Mouse (Mus musculus): ENCODE measurements at regions not wholly inside any gene's neighbourhood (a gene's known extent, or its start where the extent isn't known, plus 50 kb on each side); places are given as distances from the start of the nearest gene placed in this dataset.

- H3K4me2 ChIP-seq, result no peak overlapping the region
- no peak; the same call in 1 of the 2 replicates for ATAC-seq (ENCODE audit: low FRiP score)
- no peak overlapping the region for H3K4me3 ChIP-seq (replicated peaks)
- WGBS, result 4% methylated on average over 7 of the region's 7 CpGs
- no peaks in the 10 kb centered on the region for H3K36me3 ChIP-seq
- no peak overlapping the region for H3K27ac ChIP-seq (replicated peaks)
- no peaks in the 10 kb centered on the region for H3K9me3 ChIP-seq (replicated peaks)
- H3K4me1 ChIP-seq, result no peaks in the 10 kb centered on the region
- H3K27me3 ChIP-seq (replicated peaks), result peaks cover 28% of the 10 kb centered on the region
- no peak overlapping the region for H3K9ac ChIP-seq (replicated peaks)
Measured at GRCm38 (mm10) chr1:77978696-77979095, 218.2 kb downstream of the Pax3 start.

GRCm38 (mm10) chr1:77975941-77976340 is 221.0 kb downstream of the Pax3 start:
- H3K27ac ChIP-seq (replicated peaks), result no peak overlapping the region
- ATAC-seq (ENCODE audit: low FRiP score), result no peak

GRCm38 (mm10) chr1:77972301-77972717 is 224.6 kb downstream of the Pax3 start:
- Histone ChIP-seq H3K27me3 (replicated peaks) (peaks cover 14% of the 10 kb centered on the region), H3K36me3 (no peaks in the 10 kb centered on the region), H3K27ac (replicated peaks) (no peak overlapping the region), H3K9me3 (replicated peaks) (no peaks in the 10 kb centered on the region), H3K4me2 (peak overlapping the region; percentile 41), H3K4me1 (peaks cover 4% of the 10 kb centered on the region), H3K4me3 (replicated peaks) (0 out of 2 replicates have a peak overlapping the region, but pooled peaks have one; percentile 4), H3K9ac (replicated peaks) (no peak overlapping the region)
- 0 out of 2 replicates have a peak, but pooled peaks have one; percentile 21 for ATAC-seq (ENCODE audit: low FRiP score)
- WGBS, result 4% methylated on average over 9 of the region's 9 CpGs

More at GRCm38 (mm10) chr1:77975941-77976340, 221.0 kb downstream of the Pax3 start:
- 94% methylated on average over 18 of the region's 18 CpGs for whole genome bisulfite sequencing
- no peak overlapping the region for H3K4me3 ChIP-seq (replicated peaks)
- no peak overlapping the region for H3K4me2 ChIP-seq
- H3K4me1 ChIP-seq, result peaks cover 4% of the 10 kb centered on the region
- no peak overlapping the region for H3K9ac ChIP-seq (replicated peaks)
- no peaks in the 10 kb centered on the region for H3K9me3 ChIP-seq (replicated peaks)
- H3K27me3 ChIP-seq (replicated peaks), result peaks cover 28% of the 10 kb centered on the region
- H3K36me3 ChIP-seq, result no peaks in the 10 kb centered on the region

GRCm38 (mm10) chr1:77964656-77965335 is 232.1 kb downstream of the Pax3 start:
- Histone ChIP-seq H3K9ac (replicated peaks) (no peak overlapping the region), H3K4me3 (replicated peaks) (no peak overlapping the region), H3K36me3 (no peaks in the 10 kb centered on the region), H3K9me3 (replicated peaks) (no peaks in the 10 kb centered on the region), H3K4me1 (no peaks in the 10 kb centered on the region), H3K27me3 (replicated peaks) (no peaks in the 10 kb centered on the region), H3K27ac (replicated peaks) (no peak overlapping the region), H3K4me2 (no peak overlapping the region)
- ATAC-seq (ENCODE audit: low FRiP score), result no peak
- WGBS, result 53% methylated on average over 3 of the region's 3 CpGs

GRCm38 (mm10) chr1:77959309-77959708 is 237.6 kb downstream of the Pax3 start:
- 77% methylated on average over 1 of the region's 1 CpGs for whole genome bisulfite sequencing
- Histone ChIP-seq H3K27me3 (replicated peaks) (no peaks in the 10 kb centered on the region), H3K9ac (replicated peaks) (no peak overlapping the region), H3K36me3 (no peaks in the 10 kb centered on the region), H3K4me1 (no peaks in the 10 kb centered on the region), H3K27ac (replicated peaks) (no peak overlapping the region), H3K9me3 (replicated peaks) (no peaks in the 10 kb centered on the region), H3K4me2 (no peak overlapping the region), H3K4me3 (replicated peaks) (no peak overlapping the region)
- no peak for ATAC-seq (ENCODE audit: low FRiP score)

GRCm38 (mm10) chr1:77957156-77957767 is 239.7 kb downstream of the Pax3 start:
- Histone ChIP-seq H3K27ac (replicated peaks) (no peak overlapping the region), H3K36me3 (no peaks in the 10 kb centered on the region), H3K4me2 (no peak overlapping the region), H3K9me3 (replicated peaks) (no peaks in the 10 kb centered on the region), H3K4me1 (no peaks in the 10 kb centered on the region), H3K9ac (replicated peaks) (no peak overlapping the region), H3K4me3 (replicated peaks) (no peak overlapping the region), H3K27me3 (replicated peaks) (no peaks in the 10 kb centered on the region)
- WGBS, result 77% methylated on average over 8 of the region's 8 CpGs
- ATAC-seq (ENCODE audit: low FRiP score), result no peak

- Histone ChIP-seq H3K4me1 (no peaks in the 10 kb centered on the region), H3K4me3 (replicated peaks) (no peak overlapping the region), H3K4me2 (no peak overlapping the region), H3K9me3 (replicated peaks) (no peaks in the 10 kb centered on the region), H3K36me3 (no peaks in the 10 kb centered on the region), H3K27me3 (replicated peaks) (no peaks in the 10 kb centered on the region; the same call in 1 of the 2 replicates), H3K9ac (replicated peaks) (no peak overlapping the region), H3K27ac (replicated peaks) (no peak overlapping the region)
- ATAC-seq (ENCODE audit: low FRiP score), result no peak
- WGBS, result 83% methylated on average over 2 of the region's 2 CpGs
Measured at GRCm38 (mm10) chr1:77947894-77948293, 249.0 kb downstream of the Pax3 start.

GRCm38 (mm10) chr1:77944327-77944645 is 252.6 kb downstream of the Pax3 start:
- H3K4me3 ChIP-seq (replicated peaks), result no peak overlapping the region
- no peaks in the 10 kb centered on the region for H3K4me1 ChIP-seq
- no peaks in the 10 kb centered on the region; the same call in 1 of the 2 replicates for H3K27me3 ChIP-seq (replicated peaks)
- 81% methylated on average over 2 of the region's 2 CpGs for WGBS
- no peaks in the 10 kb centered on the region for H3K9me3 ChIP-seq (replicated peaks)
- H3K36me3 ChIP-seq, result no peaks in the 10 kb centered on the region
- no peak overlapping the region for H3K9ac ChIP-seq (replicated peaks)
- no peak overlapping the region for H3K27ac ChIP-seq (replicated peaks)
- no peak overlapping the region for H3K4me2 ChIP-seq
- no peak for ATAC-seq (ENCODE audit: low FRiP score)

- Histone ChIP-seq H3K4me3 (replicated peaks) (no peak overlapping the region), H3K9me3 (replicated peaks) (no peaks in the 10 kb centered on the region), H3K9ac (replicated peaks) (no peak overlapping the region), H3K36me3 (no peaks in the 10 kb centered on the region), H3K27me3 (replicated peaks) (no peaks in the 10 kb centered on the region; the same call in 1 of the 2 replicates), H3K4me1 (no peaks in the 10 kb centered on the region), H3K27ac (replicated peaks) (no peak overlapping the region), H3K4me2 (no peak overlapping the region)
- no peak for ATAC-seq (ENCODE audit: low FRiP score)
- WGBS, result 47% methylated on average over 14 of the region's 14 CpGs
Measured at GRCm38 (mm10) chr1:77943633-77944326, 253.2 kb downstream of the Pax3 start.

GRCm38 (mm10) chr1:77943101-77943500 is 253.8 kb downstream of the Pax3 start:
- Histone ChIP-seq H3K36me3 (no peaks in the 10 kb centered on the region), H3K4me1 (no peaks in the 10 kb centered on the region), H3K27ac (replicated peaks) (no peak overlapping the region), H3K9me3 (replicated peaks) (no peaks in the 10 kb centered on the region), H3K9ac (replicated peaks) (no peak overlapping the region), H3K4me2 (no peak overlapping the region), H3K4me3 (replicated peaks) (no peak overlapping the region), H3K27me3 (replicated peaks) (no peaks in the 10 kb centered on the region; the same call in 1 of the 2 replicates)
- under 1% methylated on average over 5 of the region's 5 CpGs for whole genome bisulfite sequencing
- no peak for ATAC-seq (ENCODE audit: low FRiP score)

GRCm38 (mm10) chr1:77933095-77933766 is 263.7 kb downstream of the Pax3 start:
- H3K4me2 ChIP-seq, result no peak overlapping the region
- no peak overlapping the region for H3K9ac ChIP-seq (replicated peaks)
- H3K4me3 ChIP-seq (replicated peaks), result no peak overlapping the region
- H3K9me3 ChIP-seq (replicated peaks), result no peaks in the 10 kb centered on the region
- no peaks in the 10 kb centered on the region for H3K36me3 ChIP-seq
- peak; percentile 45; the same call in 1 of the 2 replicates for ATAC-seq (ENCODE audit: low FRiP score)
- peaks cover 20% of the 10 kb centered on the region for H3K4me1 ChIP-seq
- no peaks in the 10 kb centered on the region for H3K27me3 ChIP-seq (replicated peaks)
- H3K27ac ChIP-seq (replicated peaks), result no peak overlapping the region
- WGBS, result 40% methylated on average over 6 of the region's 6 CpGs

Measured in neural tube, embryonic 15.5 days (tissue).